Mouse (Mus musculus): ENCODE measurements around the gene Ywhae.

- no peak for TF ChIP-seq MAFK (IDR thresholded peaks at IDR 0.05; ENCODE audit: insufficient read depth, low read depth, low read length)
- TF ChIP-seq HCFC1 (IDR thresholded peaks at IDR 0.05; ENCODE audit: borderline replicate concordance, insufficient read depth, low read length), result no peak
Observed at GRCm38 (mm10) chr11:75794602-75795320, 62.1 kb downstream of the Ywhae start.

Data from ES-E14 (cell line).